Mouse (Mus musculus) kidney, postnatal 0 days (tissue): ENCODE measurements around the gene H2-DMb1. TPM values are rescaled to one million over a fixed set of nuclear protein-coding genes. Genes with fewer than 3 reads are reported as not detected.

Experiments used
- ATAC-seq: fragments of 200-750 bp; cut with Nextera tagmentation; replicated peaks from 2 replicates; pipeline ENCODE4 v1.8.0; 2017; ENCODE audit warnings: low read depth, moderate number of reproducible peaks, moderate TSS enrichment, moderate library complexity; ENCODE audit not compliant: low FRiP score
- DNase-seq: peaks from one replicate; pipeline ENCODE4 v3.0.0-alpha.2; 2016; ENCODE audit warnings: low spot score
- H3K27ac ChIP-seq: fragments of 300-500 bp; sonication (generic); 2 replicates; pipeline ENCODE4 v1.5.1; 2014; ENCODE audit warnings: mild to moderate bottlenecking
- H3K27me3 ChIP-seq: fragments of 300-500 bp; sonication (generic); 2 replicates; pipeline ENCODE4 v1.6.1; 2014; ENCODE audit warnings: low read length, mixed read lengths; ENCODE audit not compliant: insufficient read depth
- H3K36me3 ChIP-seq: fragments of 300-500 bp; sonication (generic); 2 replicates; pipeline ENCODE4 v1.6.1; 2014; ENCODE audit warnings: low read length, mixed read lengths; ENCODE audit not compliant: insufficient read depth
- H3K4me1 ChIP-seq: fragments of 300-500 bp; sonication (generic); replicated peaks from 2 replicates; pipeline ENCODE4 v1.6.1; 2014; ENCODE audit warnings: antibody characterized with exemption, low read length, mixed read lengths; ENCODE audit not compliant: insufficient read depth
- H3K4me2 ChIP-seq: fragments of 300-500 bp; sonication (generic); 2 replicates; pipeline ENCODE4 v1.6.1; 2014; ENCODE audit warnings: mild to moderate bottlenecking, low read length, moderate library complexity, mixed read lengths
- H3K4me3 ChIP-seq: fragments of 300-500 bp; sonication (generic); replicated peaks from 2 replicates; pipeline ENCODE4 v1.5.1; 2014; ENCODE audit warnings: low read depth, low read length
- H3K9ac ChIP-seq: fragments of 300-500 bp; sonication (generic); 2 replicates; pipeline ENCODE4 v1.6.1; 2014; ENCODE audit warnings: low read depth, low read length
- H3K9me3 ChIP-seq: fragments of 300-500 bp; sonication (generic); replicated peaks from 2 replicates; pipeline ENCODE4 v1.6.1; 2016; ENCODE audit warnings: low read length, inconsistent platforms, mixed read lengths
- CTCF ChIP-seq: IDR thresholded peaks from 2 replicates; pipeline ENCODE4 v1.5.1; 2016; ENCODE audit warnings: antibody characterized with exemption, low read depth, mild to moderate bottlenecking, moderate library complexity
- WGBS: fragments of 180-500 bp; shearing (Covaris S2); extraction: QIAGEN DNeasy Blood & Tissue Kit; methylation state at CpG from one replicate; pipeline ENCODE4 v1.1.7; 2014; 5-methylcytosine and 5-hydroxymethylcytosine counted together
- polyA plus RNA-seq: library from polyadenylated mRNA; unstranded; fragments of >200 nt; fragmentation: Nextera tagmentation; extraction: Ambion mirVana; gene quantifications from 2 replicates; pipeline ENCODE4 v1.2.1, GENCODE M21; 2015

The H2-DMb1 gene
- polyA plus RNA-seq, 1 experiment from 2014 or later = 12.9 TPM

DNA sequence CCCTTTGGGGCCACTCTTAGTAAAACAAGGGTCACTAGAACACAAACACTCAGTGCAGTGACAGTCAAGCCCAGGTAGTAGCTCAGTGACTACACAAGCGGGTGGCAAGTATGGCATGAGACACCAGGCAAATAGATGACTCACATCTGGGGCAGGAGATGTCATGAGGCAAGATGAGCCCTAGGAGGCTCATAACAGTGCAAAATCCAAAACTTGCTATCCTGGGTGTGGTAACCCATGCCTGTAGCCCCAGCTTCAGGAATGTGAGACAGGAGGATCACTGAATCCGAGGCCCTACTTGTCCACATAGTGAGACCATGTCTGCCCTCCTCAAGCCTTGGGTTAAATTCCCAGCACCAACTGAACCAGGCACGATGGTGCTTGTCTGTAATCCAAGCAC lies 18.4 kb upstream of the H2-DMb1 start:
- H3K4me2 ChIP-seq = no peak overlapping the region
- H3K4me1 ChIP-seq = 0 out of 2 replicates have a peak, but pooled peaks cover 5% of the 10 kb centered on the region
- H3K27me3 ChIP-seq = no peaks in the 10 kb centered on the region
- no peak for TF ChIP-seq CTCF
- ATAC-seq (no peak), DNase-seq (no peak)
- 76% methylated on average over 3 of the region's 3 CpGs for WGBS
- H3K27ac ChIP-seq = no peak overlapping the region
- no peak overlapping the region for H3K9ac ChIP-seq
- no peaks in the 10 kb centered on the region for H3K9me3 ChIP-seq
- no peak overlapping the region for H3K4me3 ChIP-seq
- H3K36me3 ChIP-seq = no peaks in the 10 kb centered on the region

DNA sequence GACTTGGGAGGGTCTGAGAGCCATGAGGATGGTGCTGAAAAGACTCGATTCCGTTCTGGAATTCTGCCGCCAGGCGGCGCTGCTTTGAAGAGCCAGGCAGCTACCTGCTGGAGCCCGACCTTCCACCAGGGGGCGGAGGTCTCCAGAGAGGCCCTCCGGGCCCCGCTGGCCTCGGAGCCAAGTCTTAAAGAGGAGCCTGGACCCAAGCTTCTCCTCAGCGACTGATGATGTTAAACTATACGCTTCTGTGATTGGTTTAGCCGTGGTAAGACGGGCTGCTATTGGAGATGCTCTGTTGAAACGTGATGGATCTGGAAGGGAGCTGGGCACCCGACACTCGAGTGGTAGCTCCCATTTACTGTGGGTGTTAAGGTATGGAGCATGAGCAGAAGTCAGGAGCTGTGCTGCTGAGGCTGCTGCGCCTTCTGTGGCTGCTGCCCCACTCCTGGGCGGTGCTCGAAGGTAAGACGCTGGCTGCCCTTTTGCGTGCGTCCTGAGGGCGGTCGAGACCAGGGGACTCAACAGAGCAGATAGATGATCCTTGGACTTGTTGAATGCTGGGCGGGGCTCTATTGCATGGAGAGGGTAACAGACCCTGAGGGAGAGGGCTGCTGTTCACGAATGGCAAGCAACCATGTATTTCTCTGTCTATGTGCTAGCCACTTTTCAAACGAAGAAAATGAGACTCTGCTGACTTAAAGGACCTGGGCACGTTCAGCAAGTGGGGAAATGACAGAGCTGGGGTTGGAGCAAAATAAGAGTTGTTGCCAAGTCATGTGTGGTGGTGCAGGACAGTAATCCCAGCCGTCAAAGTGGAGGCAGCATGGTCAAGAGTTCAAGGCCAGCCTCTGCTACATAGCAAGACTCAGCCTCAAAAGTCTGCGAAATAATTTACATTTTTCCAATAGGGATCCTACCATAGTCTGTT lies 17.3 kb upstream of the H2-DMb1 start:
- ATAC-seq = peak; percentile 97
- 0 out of 2 replicates have a peak, but pooled peaks cover 7% of the 10 kb centered on the region for H3K4me1 ChIP-seq
- peak; percentile 99 for DNase-seq
- no peaks in the 10 kb centered on the region for H3K27me3 ChIP-seq
- H3K4me2 ChIP-seq = peak overlapping the region; percentile 80
- H3K9me3 ChIP-seq = no peaks in the 10 kb centered on the region
- no peak overlapping the region; the same call in 1 of the 2 replicates for H3K9ac ChIP-seq
- peak overlapping the region; percentile 38 for H3K4me3 ChIP-seq
- 6% methylated on average over 31 of the region's 31 CpGs for WGBS
- no peaks in the 10 kb centered on the region for H3K36me3 ChIP-seq
- H3K27ac ChIP-seq = no peak overlapping the region
- TF ChIP-seq CTCF = peak; percentile 100

DNA sequence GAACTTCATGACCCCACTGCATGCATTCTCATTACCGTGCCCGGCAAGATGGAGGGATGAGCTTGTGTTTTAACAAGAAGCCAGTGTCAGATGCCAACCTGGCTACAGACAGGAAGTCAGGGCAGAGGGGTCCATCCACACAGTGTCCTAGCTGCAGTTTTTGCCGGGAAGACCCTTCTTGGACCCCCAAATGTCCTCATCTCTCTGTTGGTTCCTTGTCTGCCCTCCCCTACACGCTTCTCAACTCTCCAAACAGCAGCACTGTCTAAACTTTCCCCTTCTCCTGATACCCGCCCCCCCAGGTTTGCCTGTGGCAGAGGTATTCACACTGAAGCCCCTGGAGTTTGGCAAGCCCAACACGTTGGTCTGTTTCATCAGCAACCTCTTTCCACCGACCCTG lies 15.3 kb upstream of the H2-DMb1 start:
- 67% methylated on average over 7 of the region's 7 CpGs for WGBS

DNA sequence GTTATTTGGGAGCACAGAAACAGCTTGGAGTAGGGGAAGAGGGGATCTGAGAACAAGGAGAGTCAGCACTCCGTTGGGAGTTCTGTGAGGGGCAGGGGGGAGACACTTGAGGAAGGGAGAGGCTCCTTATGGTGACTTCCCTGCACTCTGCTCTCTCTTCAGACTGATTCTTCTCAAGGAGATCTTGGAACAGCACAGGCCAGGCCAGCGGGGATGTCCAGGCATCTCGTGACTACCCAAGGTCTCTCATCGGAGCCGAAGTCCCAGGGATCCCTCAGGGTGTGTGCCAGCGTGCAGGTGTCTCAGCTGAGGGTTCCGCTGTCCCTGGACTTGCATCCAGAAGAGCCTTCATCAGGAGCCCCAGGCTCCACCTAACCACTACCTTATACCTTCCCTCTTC lies 14.2 kb upstream of the H2-DMb1 start:
- no peak overlapping the region for H3K27ac ChIP-seq
- no peak overlapping the region for H3K4me3 ChIP-seq
- DNase-seq (no peak), ATAC-seq (no peak)
- H3K36me3 ChIP-seq = no peaks in the 10 kb centered on the region
- H3K27me3 ChIP-seq = no peaks in the 10 kb centered on the region
- 83% methylated on average over 7 of the region's 7 CpGs for WGBS
- no peak for TF ChIP-seq CTCF
- no peaks in the 10 kb centered on the region for H3K9me3 ChIP-seq
- peak overlapping the region; percentile 69 for H3K4me2 ChIP-seq
- no peak overlapping the region; the same call in 1 of the 2 replicates for H3K9ac ChIP-seq
- H3K4me1 ChIP-seq = 0 out of 2 replicates have a peak, but pooled peaks cover 14% of the 10 kb centered on the region

More for the DNA sequence above, 15.3 kb upstream of the H2-DMb1 start:
- ATAC-seq = no peak
- Histone ChIP-seq H3K9ac (no peak overlapping the region), H3K36me3 (no peaks in the 10 kb centered on the region), H3K4me3 (no peak overlapping the region), H3K27ac (no peak overlapping the region), H3K4me2 (no peak overlapping the region), H3K9me3 (no peaks in the 10 kb centered on the region), H3K4me1 (0 out of 2 replicates have a peak, but pooled peaks cover 8% of the 10 kb centered on the region), H3K27me3 (no peaks in the 10 kb centered on the region)
- no peak for TF ChIP-seq CTCF
- DNase-seq = no peak

DNA sequence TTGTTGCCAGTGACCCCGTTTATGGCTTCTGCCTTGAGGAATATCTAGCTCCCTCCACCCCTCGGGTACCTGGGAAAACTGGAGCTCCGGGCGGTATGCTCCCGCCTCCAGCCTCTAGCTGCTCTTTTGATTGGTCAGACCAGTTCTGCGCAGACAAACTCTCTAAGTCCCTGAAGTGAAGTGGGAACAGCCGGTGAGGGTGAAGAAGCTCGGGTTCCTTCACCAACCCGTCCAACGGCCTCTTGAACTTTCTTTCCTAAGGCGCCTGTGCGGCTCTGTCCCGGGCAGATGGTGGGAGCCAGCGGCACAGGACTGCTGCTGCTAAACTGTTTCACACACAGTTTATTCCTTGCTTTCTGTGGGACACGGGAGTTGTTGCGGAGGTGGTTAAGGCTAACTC lies 13.5 kb upstream of the H2-DMb1 start:
- no peaks in the 10 kb centered on the region for H3K27me3 ChIP-seq
- WGBS = 1% methylated on average over 16 of the region's 16 CpGs
- H3K27ac ChIP-seq = no peak overlapping the region
- no peak for ATAC-seq
- H3K9me3 ChIP-seq = no peaks in the 10 kb centered on the region
- 0 out of 2 replicates have a peak, but pooled peaks cover 14% of the 10 kb centered on the region for H3K4me1 ChIP-seq
- peak overlapping the region; percentile 25 for H3K4me3 ChIP-seq
- peak overlapping the region; percentile 40; the same call in 1 of the 2 replicates for H3K9ac ChIP-seq
- no peaks in the 10 kb centered on the region for H3K36me3 ChIP-seq
- H3K4me2 ChIP-seq = peak overlapping the region; percentile 69
- DNase-seq = peak; percentile 65
- TF ChIP-seq CTCF = no peak

DNA sequence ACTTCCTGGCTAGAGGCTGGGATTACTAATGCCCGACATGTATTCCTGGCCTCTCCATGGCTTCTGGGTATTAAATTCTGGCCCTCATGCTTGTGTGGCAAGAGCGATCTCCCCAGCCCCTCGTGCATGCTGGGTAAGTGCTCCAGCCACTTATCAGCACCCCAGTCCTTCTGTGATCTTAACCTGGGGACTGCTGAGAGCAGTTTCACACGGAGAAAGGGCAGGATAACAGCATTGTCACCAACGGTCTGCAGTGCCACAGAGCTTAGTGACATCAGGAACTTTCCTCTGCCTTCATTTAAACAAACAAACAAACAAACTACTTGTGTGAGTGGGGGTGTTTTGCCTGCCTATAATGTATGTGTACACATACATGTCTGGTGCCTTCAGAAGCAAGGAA lies 12.6 kb upstream of the H2-DMb1 start:
- 0 out of 2 replicates have a peak, but pooled peaks cover 14% of the 10 kb centered on the region for H3K4me1 ChIP-seq
- no peak overlapping the region for H3K9ac ChIP-seq
- no peak overlapping the region for H3K4me2 ChIP-seq
- no peaks in the 10 kb centered on the region for H3K9me3 ChIP-seq
- no peaks in the 10 kb centered on the region for H3K27me3 ChIP-seq
- H3K27ac ChIP-seq = no peak overlapping the region
- peak overlapping the region; percentile 25; the same call in 1 of the 2 replicates for H3K4me3 ChIP-seq
- no peak for ATAC-seq
- TF ChIP-seq CTCF = no peak
- no peaks in the 10 kb centered on the region for H3K36me3 ChIP-seq
- no peak for DNase-seq
- 8% methylated on average over 5 of the region's 5 CpGs for WGBS
